Mouse (Mus musculus): Measurements from ENCODE around the gene Camk1d. TPM values are rescaled to one million over a fixed set of nuclear protein-coding genes. Genes with fewer than 3 reads are reported as not detected.

Gene Camk1d
- polyA plus RNA-seq, 1 experiment from 2014 or later: 3.3 TPM

- Histone ChIP-seq H3K4me3 (no peak overlapping the region), H3K9me3 (replicated peaks) (no peaks in the 10 kb centered on the region), H3K4me1 (peaks cover 11% of the 10 kb centered on the region), H3K36me3 (no peaks in the 10 kb centered on the region), H3K9ac (no peak overlapping the region), H3K27me3 (no peaks in the 10 kb centered on the region), H3K27ac (no peak overlapping the region), H3K4me2 (replicated peaks) (no peak overlapping the region)
- ATAC-seq (ENCODE audit: low FRiP score): no peak
- WGBS: 58% methylated on average over 2 of the region's 2 CpGs
These were observed 283.0 kb downstream of the Camk1d start for GRCm38 (mm10) chr2:5431309-5431708.

DNA sequence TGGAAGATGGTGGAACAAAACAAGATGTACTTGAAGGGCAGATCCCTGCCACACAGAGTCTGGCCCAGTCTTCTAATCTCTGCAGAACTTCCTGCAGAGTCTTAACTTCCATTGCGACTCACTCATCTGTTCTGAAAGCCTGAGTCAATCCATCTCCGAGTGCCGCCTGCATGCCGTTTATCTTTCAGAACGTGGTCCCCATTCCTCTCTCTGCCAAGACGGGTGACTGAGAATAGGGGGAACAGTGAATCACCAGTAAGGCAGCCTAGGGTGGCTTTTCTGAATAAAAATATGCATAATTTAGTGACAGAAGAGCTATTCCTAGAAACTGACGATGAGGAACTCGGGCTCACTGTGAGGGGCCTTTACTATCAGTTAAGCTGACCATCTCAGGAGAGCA, 284.4 kb downstream of the Camk1d start:
- Histone ChIP-seq H3K36me3 (no peaks in the 10 kb centered on the region), H3K4me3 (no peak overlapping the region), H3K4me2 (replicated peaks) (no peak overlapping the region), H3K27me3 (no peaks in the 10 kb centered on the region), H3K9ac (no peak overlapping the region), H3K27ac (no peak overlapping the region), H3K9me3 (replicated peaks) (no peaks in the 10 kb centered on the region), H3K4me1 (peaks cover 16% of the 10 kb centered on the region)
- 57% methylated on average over 8 of the region's 8 CpGs for WGBS
- ATAC-seq (ENCODE audit: low FRiP score): no peak

GRCm38 (mm10) chr2:5426110-5426509, 288.2 kb downstream of the Camk1d start:
- whole genome bisulfite sequencing: 19% methylated on average over 2 of the region's 2 CpGs

GRCm38 (mm10) chr2:5425612-5426011, 288.7 kb downstream of the Camk1d start:
- no peak overlapping the region for H3K27ac ChIP-seq
- no peak overlapping the region for H3K4me2 ChIP-seq (replicated peaks)
- no peak for ATAC-seq (ENCODE audit: low FRiP score)
- H3K9me3 ChIP-seq (replicated peaks): no peaks in the 10 kb centered on the region
- H3K4me1 ChIP-seq: peaks cover 16% of the 10 kb centered on the region
- no peak overlapping the region for H3K9ac ChIP-seq
- H3K4me3 ChIP-seq: no peak overlapping the region
- no peaks in the 10 kb centered on the region for H3K36me3 ChIP-seq
- WGBS: 77% methylated on average over 3 of the region's 3 CpGs
- H3K27me3 ChIP-seq: no peaks in the 10 kb centered on the region

More at GRCm38 (mm10) chr2:5426110-5426509, 288.2 kb downstream of the Camk1d start:
- Histone ChIP-seq H3K4me3 (no peak overlapping the region), H3K9me3 (replicated peaks) (no peaks in the 10 kb centered on the region), H3K27me3 (no peaks in the 10 kb centered on the region), H3K4me2 (replicated peaks) (no peak overlapping the region), H3K9ac (no peak overlapping the region), H3K36me3 (no peaks in the 10 kb centered on the region), H3K4me1 (peaks cover 16% of the 10 kb centered on the region), H3K27ac (no peak overlapping the region)
- ATAC-seq (ENCODE audit: low FRiP score): peak; percentile 40; the same call in 1 of the 2 replicates

DNA sequence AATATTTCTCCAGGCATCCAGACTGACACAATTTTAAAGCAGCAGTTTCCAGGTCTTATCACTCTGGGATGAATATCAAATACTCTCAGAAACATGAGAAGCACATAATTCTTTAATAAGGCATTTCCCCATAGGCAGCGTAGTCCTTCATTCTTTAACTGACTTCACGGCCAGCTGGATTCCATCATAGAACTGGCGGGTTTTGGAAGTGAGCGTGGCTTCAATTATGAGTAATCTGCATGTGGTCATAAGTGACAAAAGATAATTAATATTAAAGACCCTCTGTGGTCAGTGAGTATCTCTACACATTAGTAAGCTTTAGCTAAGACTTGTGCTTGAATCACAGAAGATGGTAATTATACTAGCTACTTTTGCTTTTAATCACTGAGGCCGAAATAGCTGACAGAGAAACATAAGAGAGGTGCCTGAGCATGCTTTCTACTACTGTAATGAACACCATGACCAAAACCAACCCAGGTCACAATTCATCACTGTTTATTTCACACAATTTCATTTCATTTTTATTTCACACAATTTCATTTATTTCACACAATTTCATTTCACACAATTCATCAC, 293.6 kb downstream of the Camk1d start:
- 57% methylated on average over 5 of the region's 5 CpGs for WGBS
- H3K4me1 ChIP-seq: no peaks in the 10 kb centered on the region
- no peak overlapping the region for H3K9ac ChIP-seq
- no peak overlapping the region for H3K4me3 ChIP-seq
- no peaks in the 10 kb centered on the region for H3K27me3 ChIP-seq
- ATAC-seq (ENCODE audit: low FRiP score): no peak
- H3K27ac ChIP-seq: no peak overlapping the region
- no peak overlapping the region for H3K4me2 ChIP-seq (replicated peaks)
- H3K36me3 ChIP-seq: no peaks in the 10 kb centered on the region
- no peaks in the 10 kb centered on the region for H3K9me3 ChIP-seq (replicated peaks)

GRCm38 (mm10) chr2:5418802-5419201, 295.5 kb downstream of the Camk1d start:
- H3K9ac ChIP-seq: no peak overlapping the region
- WGBS: 86% methylated on average over 4 of the region's 4 CpGs
- H3K9me3 ChIP-seq (replicated peaks): no peaks in the 10 kb centered on the region
- no peak overlapping the region for H3K4me3 ChIP-seq
- no peaks in the 10 kb centered on the region for H3K27me3 ChIP-seq
- no peaks in the 10 kb centered on the region for H3K4me1 ChIP-seq
- H3K27ac ChIP-seq: no peak overlapping the region
- no peaks in the 10 kb centered on the region for H3K36me3 ChIP-seq
- ATAC-seq (ENCODE audit: low FRiP score): no peak
- H3K4me2 ChIP-seq (replicated peaks): no peak overlapping the region

DNA sequence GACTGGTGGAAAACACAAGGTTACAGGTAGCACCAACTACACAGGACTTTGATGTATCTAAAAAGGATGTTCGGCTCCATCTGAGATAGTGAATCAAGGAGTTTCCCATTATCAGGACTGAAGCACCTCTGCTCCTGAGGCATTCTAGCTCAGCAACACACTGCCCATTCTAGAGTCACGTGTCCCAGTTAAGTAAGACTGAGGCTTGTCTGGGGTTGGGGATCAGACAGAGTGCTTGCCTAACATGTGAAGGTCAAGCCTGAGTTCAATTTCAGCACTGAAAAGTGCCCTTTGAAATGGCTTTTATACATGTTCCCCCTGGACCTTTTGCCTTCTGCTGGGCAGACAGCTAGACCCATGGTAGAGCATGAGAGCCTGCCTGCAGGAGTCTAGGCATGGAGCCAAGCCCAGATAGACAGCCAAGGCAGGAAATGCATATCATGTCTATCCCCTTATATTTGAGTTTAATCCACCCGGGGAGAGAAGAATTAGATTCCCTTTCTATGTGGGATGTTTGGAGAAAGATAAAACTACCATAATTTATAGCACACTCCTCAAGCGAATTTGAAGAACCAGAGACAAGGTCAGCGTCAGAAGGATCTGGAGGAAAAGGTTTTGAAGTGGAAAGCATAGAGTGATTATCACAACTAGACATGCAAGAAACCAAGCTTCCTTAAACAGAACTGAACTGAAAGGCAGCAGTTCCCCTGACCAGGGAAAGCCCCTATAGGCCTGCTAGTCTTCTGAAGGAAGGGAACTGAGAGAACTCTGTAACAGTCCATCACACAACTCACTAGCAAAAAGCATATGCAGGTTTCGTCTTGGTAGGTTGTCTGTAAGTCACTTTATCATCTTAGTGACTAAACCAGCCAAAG, 296.9 kb downstream of the Camk1d start:
- no peak overlapping the region for H3K4me2 ChIP-seq (replicated peaks)
- H3K4me3 ChIP-seq: no peak overlapping the region
- H3K9me3 ChIP-seq (replicated peaks): no peaks in the 10 kb centered on the region
- no peaks in the 10 kb centered on the region for H3K27me3 ChIP-seq
- no peak overlapping the region for H3K27ac ChIP-seq
- no peak for ATAC-seq (ENCODE audit: low FRiP score)
- H3K9ac ChIP-seq: no peak overlapping the region
- 85% methylated on average over 6 of the region's 6 CpGs for WGBS
- no peaks in the 10 kb centered on the region for H3K4me1 ChIP-seq
- H3K36me3 ChIP-seq: no peaks in the 10 kb centered on the region

GRCm38 (mm10) chr2:5411774-5412173, 302.5 kb downstream of the Camk1d start:
- 48% methylated on average over 2 of the region's 2 CpGs for WGBS
- no peak overlapping the region for H3K27ac ChIP-seq
- no peak overlapping the region for H3K4me2 ChIP-seq (replicated peaks)
- no peak for ATAC-seq (ENCODE audit: low FRiP score)
- H3K4me1 ChIP-seq: no peaks in the 10 kb centered on the region
- no peak overlapping the region for H3K4me3 ChIP-seq
- H3K27me3 ChIP-seq: no peaks in the 10 kb centered on the region
- no peak overlapping the region for H3K9ac ChIP-seq
- H3K9me3 ChIP-seq (replicated peaks): no peaks in the 10 kb centered on the region
- no peaks in the 10 kb centered on the region for H3K36me3 ChIP-seq

DNA sequence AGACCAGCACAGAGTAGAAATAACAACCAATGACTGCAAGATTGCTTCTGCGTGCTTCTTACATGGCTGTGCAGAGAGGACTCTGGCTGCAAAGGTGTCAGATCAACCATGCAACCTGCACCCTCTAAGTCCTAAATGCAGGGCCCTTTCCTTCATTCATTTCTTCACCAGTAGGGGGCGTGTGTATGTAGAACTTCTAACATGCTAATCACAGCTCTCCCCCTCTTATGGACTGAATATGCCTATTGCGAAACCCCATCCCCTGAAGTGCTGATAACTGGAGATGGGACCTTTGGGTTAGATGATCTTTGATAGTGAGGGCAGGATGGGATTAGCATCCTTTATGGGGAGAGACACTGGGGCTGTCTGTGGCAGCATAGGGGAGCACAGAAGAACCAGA, 310.5 kb downstream of the Camk1d start:
- Histone ChIP-seq H3K27ac (no peak overlapping the region), H3K36me3 (no peaks in the 10 kb centered on the region), H3K4me1 (no peaks in the 10 kb centered on the region), H3K9ac (no peak overlapping the region), H3K4me3 (no peak overlapping the region), H3K27me3 (no peaks in the 10 kb centered on the region), H3K9me3 (replicated peaks) (no peaks in the 10 kb centered on the region), H3K4me2 (replicated peaks) (no peak overlapping the region)
- WGBS: 61% methylated on average over 3 of the region's 3 CpGs
- no peak for ATAC-seq (ENCODE audit: low FRiP score)

GRCm38 (mm10) chr2:5402036-5402435, 312.3 kb downstream of the Camk1d start:
- H3K36me3 ChIP-seq: no peaks in the 10 kb centered on the region
- H3K9me3 ChIP-seq (replicated peaks): no peaks in the 10 kb centered on the region
- H3K4me1 ChIP-seq: no peaks in the 10 kb centered on the region
- no peak overlapping the region for H3K4me3 ChIP-seq
- no peak overlapping the region for H3K27ac ChIP-seq
- no peak overlapping the region for H3K9ac ChIP-seq
- WGBS: 87% methylated on average over 12 of the region's 12 CpGs
- no peaks in the 10 kb centered on the region for H3K27me3 ChIP-seq
- ATAC-seq (ENCODE audit: low FRiP score): no peak
- no peak overlapping the region for H3K4me2 ChIP-seq (replicated peaks)

DNA sequence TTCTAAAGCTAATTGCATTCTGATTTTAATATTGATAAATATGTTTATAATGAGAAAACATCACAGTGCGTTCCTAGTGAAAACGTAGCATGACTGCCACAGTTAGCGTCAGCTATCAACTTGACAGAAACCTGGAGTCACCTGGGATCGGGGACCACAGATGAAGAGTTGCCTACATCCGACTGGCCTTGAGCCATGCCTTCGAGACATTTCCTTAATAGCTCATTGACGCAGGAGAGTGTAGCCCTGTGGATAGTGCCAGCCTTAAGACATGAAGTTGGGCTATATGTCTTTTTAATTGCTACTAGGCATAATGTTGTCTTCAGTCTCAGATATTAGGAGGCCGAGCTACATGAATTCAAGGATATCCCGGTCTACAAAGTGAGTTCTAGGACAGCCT, 315.8 kb downstream of the Camk1d start:
- Histone ChIP-seq H3K4me1 (0 out of 2 replicates have a peak, but pooled peaks cover 2% of the 10 kb centered on the region), H3K36me3 (no peaks in the 10 kb centered on the region), H3K4me2 (replicated peaks) (no peak overlapping the region), H3K27ac (no peak overlapping the region), H3K27me3 (no peaks in the 10 kb centered on the region), H3K9ac (no peak overlapping the region), H3K9me3 (replicated peaks) (no peaks in the 10 kb centered on the region), H3K4me3 (no peak overlapping the region)
- 0 out of 2 replicates have a peak, but pooled peaks have one; percentile 29 for ATAC-seq (ENCODE audit: low FRiP score)
- WGBS: 74% methylated on average over 9 of the region's 9 CpGs

GRCm38 (mm10) chr2:5398043-5398442, 316.3 kb downstream of the Camk1d start:
- H3K27ac ChIP-seq: no peak overlapping the region

More at GRCm38 (mm10) chr2:5398043-5398442, 316.3 kb downstream of the Camk1d start:
- ATAC-seq (ENCODE audit: low FRiP score): no peak
- H3K4me2 ChIP-seq (replicated peaks): no peak overlapping the region
- H3K27me3 ChIP-seq: no peaks in the 10 kb centered on the region
- no peak overlapping the region for H3K9ac ChIP-seq
- WGBS: 58% methylated on average over 6 of the region's 6 CpGs
- no peaks in the 10 kb centered on the region for H3K9me3 ChIP-seq (replicated peaks)
- 0 out of 2 replicates have a peak, but pooled peaks cover 2% of the 10 kb centered on the region for H3K4me1 ChIP-seq
- no peak overlapping the region for H3K4me3 ChIP-seq
- no peaks in the 10 kb centered on the region for H3K36me3 ChIP-seq

Data from hindbrain, embryonic 12.5 days (tissue).